Mouse (Mus musculus): Measurements from ENCODE around the gene Cd200r4. TPM values are rescaled to one million over a fixed set of nuclear protein-coding genes. Genes with fewer than 3 reads are reported as not detected.

Gene Cd200r4
- polyA plus RNA-seq, 1 experiment from 2014 or later = 0.15 TPM

- ATAC-seq (ENCODE audit: insufficient number of reproducible peaks, insufficient read depth, low FRiP score, low read depth) = no peak
- no peak overlapping the region for H3K9ac ChIP-seq (ENCODE audit: low read length)
- WGBS = 65% methylated on average over 3 of the region's 3 CpGs
- H3K4me3 ChIP-seq (ENCODE audit: control insufficient read depth in 1 of 2, insufficient read depth in 1 of 2, low read depth in 1 of 2, low read length in 2 of 2) = no peak overlapping the region
- H3K9me3 ChIP-seq (ENCODE audit: control insufficient read depth, low read length) = no peaks in the 10 kb centered on the region
- no peak overlapping the region for H3K4me2 ChIP-seq (ENCODE audit: low read length)
- H3K27ac ChIP-seq (replicated peaks in 1 of 2; ENCODE audit: control insufficient read depth in 1 of 2, insufficient read depth in 1 of 2, low read depth in 2 of 2, low read length in 2 of 2) = no peak overlapping the region
- H3K36me3 ChIP-seq (ENCODE audit: control insufficient read depth, insufficient read depth, low read length) = no peaks in the 10 kb centered on the region
- no peaks in the 10 kb centered on the region for H3K4me1 ChIP-seq (ENCODE audit: control insufficient read depth in 2 of 2, insufficient read depth in 2 of 2, low read length in 2 of 2)
- no peaks in the 10 kb centered on the region for H3K27me3 ChIP-seq (ENCODE audit: control insufficient read depth, insufficient read depth, low read length)
Measured at GRCm38 (mm10) chr16:44773673-44774072, 37.9 kb upstream of the Cd200r4 start.

GRCm38 (mm10) chr16:44774201-44774600, 37.3 kb upstream of the Cd200r4 start:
- Histone ChIP-seq H3K36me3 (ENCODE audit: control insufficient read depth, insufficient read depth, low read length) (no peaks in the 10 kb centered on the region), H3K9me3 (ENCODE audit: control insufficient read depth, low read length) (no peaks in the 10 kb centered on the region), H3K27ac (replicated peaks in 1 of 2; ENCODE audit: control insufficient read depth in 1 of 2, insufficient read depth in 1 of 2, low read depth in 2 of 2, low read length in 2 of 2) (no peak overlapping the region), H3K4me2 (ENCODE audit: low read length) (no peak overlapping the region), H3K4me1 (ENCODE audit: control insufficient read depth in 2 of 2, insufficient read depth in 2 of 2, low read length in 2 of 2) (no peaks in the 10 kb centered on the region), H3K4me3 (ENCODE audit: control insufficient read depth in 1 of 2, insufficient read depth in 1 of 2, low read depth in 1 of 2, low read length in 2 of 2) (no peak overlapping the region), H3K27me3 (ENCODE audit: control insufficient read depth, insufficient read depth, low read length) (no peaks in the 10 kb centered on the region), H3K9ac (ENCODE audit: low read length) (no peak overlapping the region)
- whole genome bisulfite sequencing = 85% methylated on average over 6 of the region's 6 CpGs
- no peak for ATAC-seq (ENCODE audit: insufficient number of reproducible peaks, insufficient read depth, low FRiP score, low read depth)

- 57% methylated on average over 17 of the region's 17 CpGs for WGBS
- ATAC-seq (ENCODE audit: insufficient number of reproducible peaks, insufficient read depth, low FRiP score, low read depth) = no peak
- Histone ChIP-seq H3K4me2 (ENCODE audit: low read length) (peak overlapping the region; percentile 44), H3K27ac (replicated peaks in 1 of 2; ENCODE audit: control insufficient read depth in 1 of 2, insufficient read depth in 1 of 2, low read depth in 2 of 2, low read length in 2 of 2) (no peak overlapping the region), H3K36me3 (ENCODE audit: control insufficient read depth, insufficient read depth, low read length) (no peaks in the 10 kb centered on the region), H3K4me3 (ENCODE audit: control insufficient read depth in 1 of 2, insufficient read depth in 1 of 2, low read depth in 1 of 2, low read length in 2 of 2) (peak overlapping the region; percentile 2 to 14; a peak in 1 of 4 replicates), H3K27me3 (ENCODE audit: control insufficient read depth, insufficient read depth, low read length) (no peaks in the 10 kb centered on the region), H3K9me3 (ENCODE audit: control insufficient read depth, low read length) (no peaks in the 10 kb centered on the region), H3K9ac (ENCODE audit: low read length) (no peak overlapping the region), H3K4me1 (ENCODE audit: control insufficient read depth in 2 of 2, insufficient read depth in 2 of 2, low read length in 2 of 2) (no peaks in the 10 kb centered on the region)
Measured at GRCm38 (mm10) chr16:44778538-44779147, 32.9 kb upstream of the Cd200r4 start.

- ATAC-seq (ENCODE audit: insufficient number of reproducible peaks, insufficient read depth, low FRiP score, low read depth) = no peak
- no peaks in the 10 kb centered on the region for H3K9me3 ChIP-seq (ENCODE audit: control insufficient read depth, low read length)
- 87% methylated on average over 5 of the region's 5 CpGs for WGBS
- H3K27ac ChIP-seq (replicated peaks in 1 of 2; ENCODE audit: control insufficient read depth in 1 of 2, insufficient read depth in 1 of 2, low read depth in 2 of 2, low read length in 2 of 2) = no peak overlapping the region
- H3K4me1 ChIP-seq (ENCODE audit: control insufficient read depth in 2 of 2, insufficient read depth in 2 of 2, low read length in 2 of 2) = no peaks in the 10 kb centered on the region
- no peak overlapping the region for H3K9ac ChIP-seq (ENCODE audit: low read length)
- no peaks in the 10 kb centered on the region for H3K36me3 ChIP-seq (ENCODE audit: control insufficient read depth, insufficient read depth, low read length)
- no peaks in the 10 kb centered on the region for H3K27me3 ChIP-seq (ENCODE audit: control insufficient read depth, insufficient read depth, low read length)
- H3K4me2 ChIP-seq (ENCODE audit: low read length) = no peak overlapping the region
- H3K4me3 ChIP-seq (ENCODE audit: control insufficient read depth in 1 of 2, insufficient read depth in 1 of 2, low read depth in 1 of 2, low read length in 2 of 2) = no peak overlapping the region
Measured at GRCm38 (mm10) chr16:44779494-44779893, 32.0 kb upstream of the Cd200r4 start.

GRCm38 (mm10) chr16:44780751-44781150, 30.8 kb upstream of the Cd200r4 start:
- no peaks in the 10 kb centered on the region for H3K27me3 ChIP-seq (ENCODE audit: control insufficient read depth, insufficient read depth, low read length)
- ATAC-seq (ENCODE audit: insufficient number of reproducible peaks, insufficient read depth, low FRiP score, low read depth) = no peak
- H3K4me1 ChIP-seq (ENCODE audit: control insufficient read depth in 2 of 2, insufficient read depth in 2 of 2, low read length in 2 of 2) = no peaks in the 10 kb centered on the region
- H3K27ac ChIP-seq (replicated peaks in 1 of 2; ENCODE audit: control insufficient read depth in 1 of 2, insufficient read depth in 1 of 2, low read depth in 2 of 2, low read length in 2 of 2) = no peak overlapping the region
- WGBS = 67% methylated on average over 4 of the region's 4 CpGs
- no peak overlapping the region for H3K4me3 ChIP-seq (ENCODE audit: control insufficient read depth in 1 of 2, insufficient read depth in 1 of 2, low read depth in 1 of 2, low read length in 2 of 2)
- H3K36me3 ChIP-seq (ENCODE audit: control insufficient read depth, insufficient read depth, low read length) = no peaks in the 10 kb centered on the region
- no peaks in the 10 kb centered on the region for H3K9me3 ChIP-seq (ENCODE audit: control insufficient read depth, low read length)
- no peak overlapping the region for H3K4me2 ChIP-seq (ENCODE audit: low read length)
- no peak overlapping the region for H3K9ac ChIP-seq (ENCODE audit: low read length)

- Histone ChIP-seq H3K36me3 (ENCODE audit: control insufficient read depth, insufficient read depth, low read length) (no peaks in the 10 kb centered on the region), H3K4me1 (ENCODE audit: control insufficient read depth in 2 of 2, insufficient read depth in 2 of 2, low read length in 2 of 2) (no peaks in the 10 kb centered on the region), H3K4me3 (ENCODE audit: control insufficient read depth in 1 of 2, insufficient read depth in 1 of 2, low read depth in 1 of 2, low read length in 2 of 2) (no peak overlapping the region), H3K4me2 (ENCODE audit: low read length) (no peak overlapping the region), H3K27ac (replicated peaks in 1 of 2; ENCODE audit: control insufficient read depth in 1 of 2, insufficient read depth in 1 of 2, low read depth in 2 of 2, low read length in 2 of 2) (no peak overlapping the region), H3K27me3 (ENCODE audit: control insufficient read depth, insufficient read depth, low read length) (no peaks in the 10 kb centered on the region), H3K9me3 (ENCODE audit: control insufficient read depth, low read length) (no peaks in the 10 kb centered on the region), H3K9ac (ENCODE audit: low read length) (no peak overlapping the region)
- no peak for ATAC-seq (ENCODE audit: insufficient number of reproducible peaks, insufficient read depth, low FRiP score, low read depth)
- WGBS = 68% methylated on average over 1 of the region's 1 CpGs
Measured at GRCm38 (mm10) chr16:44786934-44787333, 24.6 kb upstream of the Cd200r4 start.

GRCm38 (mm10) chr16:44794416-44794815, 17.1 kb upstream of the Cd200r4 start:
- no peaks in the 10 kb centered on the region for H3K4me1 ChIP-seq (ENCODE audit: control insufficient read depth in 2 of 2, insufficient read depth in 2 of 2, low read length in 2 of 2)
- H3K4me3 ChIP-seq (ENCODE audit: control insufficient read depth in 1 of 2, insufficient read depth in 1 of 2, low read depth in 1 of 2, low read length in 2 of 2) = no peak overlapping the region
- ATAC-seq (ENCODE audit: insufficient number of reproducible peaks, insufficient read depth, low FRiP score, low read depth) = no peak
- H3K27ac ChIP-seq (replicated peaks in 1 of 2; ENCODE audit: control insufficient read depth in 1 of 2, insufficient read depth in 1 of 2, low read depth in 2 of 2, low read length in 2 of 2) = no peak overlapping the region
- H3K4me2 ChIP-seq (ENCODE audit: low read length) = no peak overlapping the region
- no peaks in the 10 kb centered on the region for H3K27me3 ChIP-seq (ENCODE audit: control insufficient read depth, insufficient read depth, low read length)
- H3K36me3 ChIP-seq (ENCODE audit: control insufficient read depth, insufficient read depth, low read length) = no peaks in the 10 kb centered on the region
- H3K9ac ChIP-seq (ENCODE audit: low read length) = no peak overlapping the region
- H3K9me3 ChIP-seq (ENCODE audit: control insufficient read depth, low read length) = no peaks in the 10 kb centered on the region

- Histone ChIP-seq H3K4me3 (ENCODE audit: control insufficient read depth in 1 of 2, insufficient read depth in 1 of 2, low read depth in 1 of 2, low read length in 2 of 2) (no peak overlapping the region), H3K4me2 (ENCODE audit: low read length) (no peak overlapping the region), H3K36me3 (ENCODE audit: control insufficient read depth, insufficient read depth, low read length) (no peaks in the 10 kb centered on the region), H3K27ac (replicated peaks in 1 of 2; ENCODE audit: control insufficient read depth in 1 of 2, insufficient read depth in 1 of 2, low read depth in 2 of 2, low read length in 2 of 2) (no peak overlapping the region), H3K4me1 (ENCODE audit: control insufficient read depth in 2 of 2, insufficient read depth in 2 of 2, low read length in 2 of 2) (no peaks in the 10 kb centered on the region), H3K27me3 (ENCODE audit: control insufficient read depth, insufficient read depth, low read length) (no peaks in the 10 kb centered on the region), H3K9ac (ENCODE audit: low read length) (no peak overlapping the region), H3K9me3 (ENCODE audit: control insufficient read depth, low read length) (no peaks in the 10 kb centered on the region)
- ATAC-seq (ENCODE audit: insufficient number of reproducible peaks, insufficient read depth, low FRiP score, low read depth) = no peak
Measured at GRCm38 (mm10) chr16:44805976-44806375, 5.6 kb upstream of the Cd200r4 start.

Measured in heart, embryonic 14.5 days (tissue).